Mouse (Mus musculus) spleen, postnatal 36 days (tissue): Measurements from ENCODE around the gene Kmt2e.
A peak's percentile ranks its signal among the peaks of the same experiment; 100 is the strongest.

Experiments
- DNase-seq, 2 experiments: peaks; one replicate each; pipeline ENCODE4 v3.0.0; 2022; ENCODE audit warnings: low spot score in 2 of 2, mixed read lengths in 1 of 2

The Kmt2e gene

DNA sequence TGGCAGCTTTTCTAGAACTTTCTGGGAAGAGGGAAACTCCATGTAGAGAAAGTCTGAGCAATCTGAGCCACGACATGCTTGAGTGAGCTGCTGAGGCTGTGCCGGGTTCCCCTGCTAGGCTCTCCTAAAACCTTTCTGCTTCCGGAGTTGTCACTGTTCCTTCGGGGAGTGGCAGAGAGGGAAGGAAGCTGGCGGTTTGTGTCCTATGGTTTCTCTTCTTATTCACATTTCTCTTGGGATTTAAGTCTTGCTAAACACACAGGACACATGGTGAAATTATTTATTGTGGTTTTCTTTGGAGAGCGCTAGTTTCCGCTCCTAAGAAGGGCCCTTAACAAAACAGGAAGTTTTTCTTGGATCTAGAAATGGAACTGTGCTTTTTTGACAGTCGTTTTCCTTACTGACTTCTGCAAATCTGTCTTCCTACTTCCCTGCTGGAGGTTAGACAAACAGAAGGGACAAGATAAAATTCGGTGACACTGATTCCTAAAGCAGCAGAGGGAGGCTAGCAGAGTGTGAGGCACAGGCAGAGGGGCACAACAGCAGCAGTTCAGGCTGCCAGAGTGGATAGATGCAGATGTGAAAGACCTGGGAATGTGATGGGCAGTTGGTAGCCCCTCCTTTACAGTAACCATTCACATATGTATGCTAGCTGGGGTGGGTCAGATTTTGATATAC lies 24.1 kb upstream of the Kmt2e start:
- no peak for DNase-seq

DNA sequence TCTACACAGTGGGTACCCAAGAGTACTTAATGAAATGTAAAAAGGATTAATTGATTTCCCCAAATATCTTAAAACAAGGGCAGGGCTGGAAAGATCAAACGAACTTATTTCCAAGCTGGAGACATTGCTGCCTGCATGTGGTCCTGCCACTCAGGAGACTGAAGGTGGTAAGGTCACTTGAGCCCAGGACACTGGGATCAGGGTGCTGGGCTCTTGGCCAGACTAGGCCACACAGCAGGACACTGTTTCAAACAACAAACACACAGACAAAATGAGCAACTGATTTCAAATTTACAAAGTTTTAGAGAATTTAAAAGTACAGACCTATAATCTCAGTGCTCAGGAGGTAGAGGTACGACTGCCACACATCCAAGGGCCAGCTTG lies 23.5 kb upstream of the Kmt2e start:
- DNase-seq = no peak

DNA sequence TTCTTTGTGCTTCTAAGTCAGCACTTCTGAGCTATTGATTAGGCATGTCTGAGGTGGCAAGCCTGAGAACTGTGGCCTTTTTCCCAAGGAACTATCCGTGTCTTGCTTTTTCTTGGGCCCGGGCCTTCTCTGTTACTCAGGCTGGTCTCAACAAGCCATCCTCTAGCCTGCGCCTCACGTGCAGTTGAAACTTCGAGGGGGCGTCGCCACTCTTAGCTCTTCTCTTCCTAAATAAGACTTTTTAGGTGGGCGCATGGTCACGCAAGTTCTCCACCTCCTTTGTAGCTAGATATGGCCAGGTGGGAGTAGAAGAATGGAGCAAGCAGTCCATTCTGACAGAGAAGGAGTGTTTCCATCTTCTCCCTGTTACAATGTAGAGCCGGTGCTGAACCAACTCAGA lies 22.6 kb upstream of the Kmt2e start:
- DNase-seq = no peak

DNA sequence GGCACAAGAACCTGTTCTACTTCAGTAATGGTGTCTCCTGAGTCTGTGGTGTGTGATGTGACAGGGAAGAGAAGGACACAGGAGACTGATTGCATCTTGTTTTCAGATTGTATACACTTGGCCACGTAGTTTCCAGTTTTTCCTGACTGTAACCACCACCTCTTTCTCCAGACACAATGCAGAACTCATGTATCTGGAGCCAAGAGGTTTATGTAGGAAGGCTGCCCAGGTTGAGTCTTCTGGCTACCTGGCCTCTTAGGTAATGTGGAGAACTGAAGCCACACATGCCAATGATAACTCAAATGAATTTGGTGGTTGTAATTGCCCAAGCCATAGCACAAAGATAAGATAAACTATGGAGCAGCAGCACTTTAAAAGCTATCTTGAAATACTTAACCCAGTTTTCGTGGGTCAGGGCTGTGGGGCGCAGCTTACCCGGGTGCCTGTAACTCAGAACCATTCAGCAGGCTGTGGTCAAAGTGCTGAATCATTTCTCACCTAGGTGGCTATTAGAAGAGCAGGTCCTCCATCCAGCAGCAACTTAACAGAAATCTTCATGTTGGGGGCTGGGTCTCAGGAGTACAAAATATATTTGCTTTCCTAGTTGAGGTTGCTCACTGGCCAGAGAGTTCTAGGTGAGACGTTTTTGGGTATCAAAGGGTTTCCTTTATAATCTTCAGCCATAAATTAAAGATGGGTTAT lies 21.8 kb upstream of the Kmt2e start:
- DNase-seq = no peak

DNA sequence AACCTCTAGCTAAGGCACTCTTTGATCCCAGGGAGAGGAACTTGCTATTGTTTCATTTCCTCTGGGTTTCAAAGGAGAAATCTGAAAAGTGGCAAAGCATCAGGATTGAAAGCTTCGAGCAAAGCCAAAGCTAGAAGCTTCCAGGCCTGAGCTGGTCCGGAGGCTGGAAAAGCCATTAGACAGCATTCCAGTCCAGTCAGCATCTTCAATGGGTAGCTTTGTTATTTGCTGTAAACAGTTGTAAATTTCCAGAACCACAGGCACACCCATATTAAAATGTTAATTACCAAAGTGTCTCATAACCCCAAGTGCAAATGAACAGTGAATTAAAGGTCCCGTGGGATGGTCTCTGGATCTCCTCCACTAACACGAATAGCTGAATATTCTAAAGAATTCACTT lies 21.2 kb upstream of the Kmt2e start:
- DNase-seq = no peak

DNA sequence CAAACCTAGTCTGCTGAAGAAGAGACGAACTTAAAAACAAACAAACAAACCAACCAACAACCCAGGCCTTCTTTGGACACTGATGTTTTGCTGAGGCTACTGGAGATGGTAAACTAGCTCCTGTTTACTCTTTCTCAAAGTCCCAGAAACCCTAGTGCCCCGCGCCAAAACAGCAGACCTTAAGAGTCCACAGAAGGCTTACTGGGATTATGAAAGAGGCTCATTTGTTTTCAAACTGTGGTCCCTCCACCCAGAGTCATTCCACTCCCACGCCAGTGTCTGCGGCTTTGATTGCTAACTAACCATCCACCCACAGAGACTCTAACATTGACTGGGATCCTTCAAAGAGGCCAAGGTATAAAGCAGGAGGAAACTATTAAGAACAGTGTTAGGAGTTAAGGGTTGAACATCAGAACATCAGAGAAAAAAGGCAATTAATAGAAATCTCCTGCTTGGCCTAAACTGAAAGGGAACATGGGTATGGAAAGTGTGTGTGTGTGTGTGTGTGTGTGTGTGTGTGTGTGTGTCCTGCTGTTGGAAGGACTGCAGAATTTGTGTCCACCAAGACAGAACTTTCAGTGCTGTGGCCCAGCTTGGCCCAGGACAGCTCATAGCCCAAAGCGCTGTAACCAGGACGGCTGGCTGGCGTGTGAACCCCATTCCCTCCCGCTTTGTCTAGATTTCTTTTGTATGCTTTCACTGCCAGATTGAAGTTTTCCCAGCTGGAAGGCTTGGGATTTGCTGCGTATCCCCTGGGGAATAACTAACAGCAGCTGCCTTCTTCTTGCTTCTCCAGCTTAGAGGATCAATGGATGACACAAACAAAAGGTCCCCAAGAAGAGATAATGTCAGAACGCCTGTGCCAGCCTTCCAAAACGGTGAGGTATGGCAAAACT lies 20.4 kb upstream of the Kmt2e start:
- no peak for DNase-seq

DNA sequence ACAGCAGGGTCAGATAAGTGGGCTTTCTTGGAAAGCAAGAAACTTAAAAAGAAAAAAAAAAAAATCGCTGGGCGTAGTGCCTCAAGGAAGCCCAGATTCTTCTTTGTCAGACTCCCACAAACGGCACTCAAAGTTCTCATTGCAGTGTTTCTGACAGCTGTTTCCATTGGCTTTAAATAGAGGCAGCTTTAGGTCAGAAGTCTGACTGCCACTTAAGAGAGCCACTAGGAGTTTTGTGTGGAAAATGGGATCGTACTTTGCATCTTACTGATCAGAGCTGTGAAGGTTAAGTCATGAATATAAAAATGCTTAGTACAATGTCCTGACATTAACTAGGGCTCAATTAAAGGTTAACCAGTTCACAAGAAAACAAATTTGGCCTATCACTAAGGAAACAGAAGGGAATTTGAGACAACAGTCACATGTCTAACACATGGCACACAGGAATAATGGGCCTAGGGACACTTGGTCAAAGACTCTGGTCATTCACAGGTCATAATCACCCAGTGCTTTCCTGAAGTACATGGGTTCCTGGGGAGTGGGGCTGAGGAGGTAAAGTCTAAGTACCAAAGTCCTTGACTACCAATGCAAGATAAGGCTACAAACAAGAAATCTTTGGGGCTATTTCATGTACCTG lies 19.6 kb upstream of the Kmt2e start:
- no peak for DNase-seq

DNA sequence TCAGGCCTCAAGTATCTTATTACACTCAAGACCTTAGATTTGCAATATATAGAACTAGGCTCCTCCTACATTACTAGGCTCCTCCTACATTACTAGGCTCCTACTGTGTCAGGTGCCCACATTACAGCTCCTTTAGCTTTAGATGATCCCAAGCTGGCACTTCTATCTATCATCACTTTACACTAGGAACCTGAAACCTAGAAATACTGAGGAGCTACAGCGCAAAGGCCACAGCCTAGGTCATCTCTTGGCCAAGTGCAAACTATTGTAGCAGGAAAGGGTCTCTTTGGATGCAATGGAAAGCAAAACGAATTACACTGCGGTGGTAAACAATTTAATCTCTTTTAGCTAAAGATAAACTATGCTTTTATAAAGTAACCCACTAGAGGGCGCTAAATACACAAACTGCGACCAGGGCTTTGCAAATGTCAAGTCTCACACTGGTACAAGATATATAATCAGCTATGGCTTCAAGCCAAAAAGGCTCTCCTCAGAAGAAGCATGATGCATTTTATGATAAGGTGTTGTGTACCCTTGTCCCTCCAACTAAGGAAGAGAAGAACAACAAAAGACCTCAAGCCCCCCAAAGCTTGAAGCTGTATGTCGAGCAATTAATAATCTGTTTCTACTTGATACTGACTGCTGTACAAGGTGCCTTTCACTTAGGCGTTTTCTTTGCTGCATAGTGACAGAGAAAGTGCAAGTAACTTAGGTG lies 18.5 kb upstream of the Kmt2e start:
- peak in 1 of 2 experiments; percentile 58 for DNase-seq

DNA sequence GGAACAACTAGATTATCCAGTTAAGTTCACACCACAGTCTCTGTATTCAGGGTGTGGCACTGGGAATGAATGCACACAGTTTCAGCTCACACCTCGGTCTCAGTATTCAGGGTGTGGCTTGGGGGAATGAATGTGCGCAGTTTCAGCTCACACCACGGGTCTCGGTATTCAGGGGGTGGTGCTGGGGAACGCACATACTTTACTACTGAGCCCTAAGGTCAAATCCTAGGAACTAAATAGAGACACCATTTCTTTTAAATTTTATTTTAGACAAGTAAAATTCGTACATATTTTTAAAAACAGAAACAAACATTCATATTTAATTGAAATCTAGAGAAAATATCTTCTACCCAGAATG lies 18.0 kb upstream of the Kmt2e start:
- no peak for DNase-seq

DNA sequence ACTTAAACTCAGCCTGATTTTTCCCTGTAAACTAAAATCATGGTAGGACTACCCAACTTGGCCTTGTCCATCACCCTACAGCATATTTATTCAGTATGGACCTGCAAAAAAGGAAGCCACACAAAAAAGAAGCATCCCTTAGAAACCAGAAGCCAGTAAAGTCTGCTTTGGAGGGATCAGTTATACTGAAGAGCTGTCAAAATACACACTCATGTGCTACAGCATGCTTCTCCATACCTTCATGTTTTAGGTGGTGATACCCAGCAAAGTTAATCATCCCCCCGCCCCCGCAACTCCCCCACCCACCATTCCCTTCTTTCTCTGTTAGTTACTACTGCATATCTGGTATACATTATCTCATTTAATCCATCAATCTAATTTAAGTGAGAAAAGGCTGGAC lies 16.5 kb upstream of the Kmt2e start:
- no peak for DNase-seq

DNA sequence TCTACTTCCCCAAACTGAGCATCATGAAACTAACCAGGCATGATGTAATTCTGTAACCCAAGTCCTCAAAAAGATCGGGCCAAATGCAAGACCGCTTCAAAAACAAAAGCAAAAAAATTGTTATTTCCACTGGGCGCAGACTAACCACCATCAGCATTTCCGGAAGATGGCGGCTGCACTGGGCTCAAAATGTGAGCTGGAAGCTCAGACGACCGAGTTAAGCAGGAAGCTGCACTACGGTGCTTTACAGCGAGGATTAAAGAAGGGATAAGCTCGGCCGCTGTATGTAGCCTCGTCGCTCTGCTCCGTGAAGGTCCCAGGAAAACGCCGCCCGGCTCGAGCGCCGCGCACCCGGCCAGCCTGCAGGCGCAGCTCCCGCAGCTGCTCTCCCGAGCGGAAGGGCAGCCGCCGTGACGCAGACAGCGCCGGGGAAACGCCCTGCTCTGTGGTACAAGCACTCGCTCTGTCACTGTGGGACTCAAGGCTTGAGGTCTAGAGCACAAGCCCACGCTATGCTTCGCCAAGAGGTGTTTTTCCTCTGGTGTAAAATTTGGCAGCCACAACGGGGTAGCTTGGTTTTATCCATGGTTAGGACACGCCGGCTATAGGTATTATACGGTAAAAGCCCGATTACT lies 16.0 kb upstream of the Kmt2e start:
- peak; percentile 91 to 92 for DNase-seq

DNA sequence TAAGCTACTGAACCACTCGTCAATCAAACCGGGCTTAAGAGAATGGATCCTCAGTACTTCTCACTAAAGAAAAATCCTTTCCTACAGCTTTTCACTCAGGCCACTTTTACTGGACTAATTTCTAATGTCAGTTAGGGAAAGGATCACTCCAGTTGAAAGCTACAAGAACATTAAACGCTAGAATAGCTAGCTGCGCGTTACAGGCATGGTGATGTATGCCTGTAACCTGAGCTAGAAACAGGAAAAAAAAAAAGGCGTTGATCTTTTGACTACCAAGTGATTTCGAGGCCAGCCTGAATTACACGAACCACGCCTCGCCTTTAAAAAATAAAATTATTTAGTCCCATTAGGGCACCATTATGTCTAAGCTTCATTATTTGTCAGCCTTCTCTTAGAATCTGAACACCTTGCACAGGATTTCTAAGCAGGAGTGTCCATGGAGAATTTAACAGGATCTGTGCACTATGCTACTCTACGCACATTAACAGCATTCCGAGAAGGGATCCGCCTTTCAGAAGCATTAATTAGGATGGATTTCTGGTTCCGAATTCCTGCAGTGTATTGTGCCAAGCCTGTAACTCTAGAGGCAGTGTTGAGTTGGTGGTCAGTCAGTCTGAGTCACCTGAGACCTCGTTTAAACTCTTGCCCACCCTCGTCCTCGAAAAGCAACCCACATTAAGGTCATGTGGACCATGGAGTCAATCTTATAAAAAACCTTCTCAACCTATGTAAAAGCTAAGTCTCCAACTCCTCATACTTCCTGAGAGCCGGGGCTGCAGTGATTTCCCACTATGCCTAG lies 15.2 kb upstream of the Kmt2e start:
- no peak for DNase-seq

DNA sequence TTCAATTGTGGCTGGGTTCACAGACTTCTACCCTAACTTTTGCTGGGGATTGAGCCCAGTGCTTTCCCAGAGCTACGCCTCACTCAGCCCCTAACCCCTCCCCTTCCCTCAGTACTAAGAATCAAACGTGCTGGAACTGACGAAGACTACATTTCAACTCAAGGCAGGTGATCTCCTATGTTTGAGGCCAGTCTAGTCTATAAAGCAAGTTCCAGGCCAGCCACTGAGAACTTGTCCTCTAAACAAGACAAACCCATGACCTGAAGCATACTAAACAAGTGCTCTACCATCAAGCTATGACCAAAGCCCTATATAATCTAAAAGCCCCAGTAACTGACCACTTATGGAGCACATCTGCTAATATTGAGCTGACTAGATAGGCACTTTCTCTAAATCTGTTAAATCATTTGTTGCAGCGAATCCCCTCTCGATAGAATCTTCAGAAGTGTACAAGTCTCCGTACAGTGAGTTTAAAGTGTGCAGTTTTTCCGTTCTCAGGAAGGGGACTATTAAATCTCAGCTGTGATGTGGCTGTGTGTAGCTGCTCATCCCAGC lies 14.5 kb upstream of the Kmt2e start:
- no peak for DNase-seq

DNA sequence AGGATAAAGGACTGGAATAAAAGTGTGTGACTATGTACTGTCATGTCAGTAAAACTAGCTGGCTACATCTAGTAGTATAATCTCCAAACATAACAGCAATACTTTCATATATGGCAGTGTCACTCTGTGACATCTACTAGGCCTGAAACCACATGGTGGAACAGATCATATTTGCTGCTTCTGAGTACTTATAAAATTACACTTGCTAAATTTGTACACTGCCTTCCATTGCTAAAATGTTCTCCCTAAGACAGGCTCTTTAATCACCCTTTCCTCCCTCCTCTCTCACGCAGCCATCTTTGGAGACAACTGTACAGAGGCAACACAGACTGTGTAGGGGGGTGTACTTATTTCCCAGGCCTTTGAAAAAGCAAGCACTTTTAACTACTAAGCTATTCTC lies 13.8 kb upstream of the Kmt2e start:
- DNase-seq = no peak

DNA sequence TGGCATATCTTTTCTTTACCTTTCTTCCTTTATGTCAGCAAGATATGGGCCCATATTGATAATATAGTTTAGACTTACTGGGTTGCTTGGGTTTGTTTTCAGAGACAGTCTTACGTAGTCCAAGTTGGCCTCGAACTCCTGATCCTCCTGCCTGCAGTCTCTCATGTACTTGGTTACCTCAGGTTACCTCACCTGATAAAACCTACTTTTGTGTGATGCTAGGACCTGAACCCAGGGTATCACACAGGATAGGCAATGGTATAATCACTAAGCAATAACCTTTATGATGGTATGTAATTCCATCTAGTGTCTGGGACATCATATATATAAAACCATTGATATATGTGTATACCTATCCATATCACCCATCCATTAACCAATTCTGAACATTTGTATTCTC lies 12.8 kb upstream of the Kmt2e start:
- no peak for DNase-seq

DNA sequence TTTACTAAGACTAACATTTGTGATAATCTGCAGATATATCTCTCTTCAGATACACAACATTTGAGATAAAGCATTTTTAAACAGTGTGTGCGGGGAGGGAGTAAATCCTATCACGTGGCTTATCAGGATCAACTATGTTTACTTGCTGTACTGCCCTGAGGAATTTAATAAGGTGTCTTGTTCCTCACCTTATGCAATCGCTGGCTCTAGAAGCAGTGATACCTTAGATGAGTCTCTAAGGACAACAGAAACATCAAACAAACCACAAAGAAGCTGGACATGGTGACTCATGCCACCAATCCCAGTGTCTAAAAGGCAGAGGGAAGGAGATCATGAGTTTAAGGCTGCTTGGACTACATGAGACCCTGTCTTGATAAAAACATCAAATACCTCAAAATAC lies 11.2 kb upstream of the Kmt2e start:
- no peak for DNase-seq

DNA sequence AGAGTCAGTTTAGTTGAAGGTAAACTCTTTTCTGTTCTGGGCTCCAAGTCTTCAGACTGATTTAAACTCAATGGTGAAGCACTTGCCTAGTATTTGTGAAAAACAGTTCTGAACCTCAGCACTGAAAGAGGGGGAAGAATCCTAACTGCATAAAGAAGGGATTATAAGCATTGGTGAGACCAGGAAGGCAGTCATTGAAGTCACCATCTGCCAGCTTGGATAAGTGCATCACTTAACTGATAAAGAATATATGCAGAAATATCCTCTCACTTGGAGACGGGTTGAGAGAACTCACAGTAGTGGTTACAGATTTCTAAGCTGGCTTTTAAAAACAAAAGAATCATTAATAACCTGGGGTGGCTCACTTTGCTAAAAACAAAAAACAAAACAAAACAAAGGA lies 6.7 kb upstream of the Kmt2e start:
- no peak for DNase-seq

DNA sequence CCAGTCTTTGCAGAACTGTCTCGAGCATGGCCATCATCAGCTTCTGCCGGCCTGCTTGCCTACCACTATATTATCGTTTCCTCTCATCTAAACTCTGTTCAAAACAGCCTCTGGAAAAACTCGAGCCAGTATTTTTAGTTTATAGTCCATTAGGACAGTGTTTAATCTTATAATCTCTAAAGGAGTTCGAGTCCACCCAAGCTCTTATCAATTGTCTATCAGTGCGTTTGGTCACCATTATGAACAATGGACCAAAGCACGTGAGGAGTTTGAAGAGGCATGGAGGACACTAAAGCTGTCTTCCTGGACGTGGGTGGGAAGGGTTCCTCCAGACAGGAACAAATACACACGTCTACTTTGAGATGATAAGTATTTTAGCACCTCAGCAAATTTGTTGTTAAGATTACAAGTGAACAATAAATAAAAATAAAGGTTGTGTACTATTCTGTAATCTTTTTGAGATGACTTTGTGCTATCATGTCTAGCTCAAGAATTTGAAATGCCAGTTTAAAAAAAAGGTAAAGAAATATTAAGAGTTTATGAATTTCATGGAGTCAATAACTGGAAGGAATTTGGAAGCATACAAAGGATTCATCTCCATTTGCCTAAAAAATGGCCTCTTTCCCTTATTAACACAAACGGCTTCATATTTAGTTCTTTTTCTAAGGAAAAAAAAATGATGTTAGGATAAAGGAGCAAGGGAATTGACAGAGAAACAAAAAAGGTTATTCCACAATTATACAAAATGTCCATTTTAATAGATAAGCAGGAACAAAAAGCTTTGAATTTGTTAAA lies 3.0 kb upstream of the Kmt2e start:
- no peak for DNase-seq
